Mouse (Mus musculus) MEL (cell line): ENCODE measurements at regions not wholly inside any gene's neighbourhood (a gene's known extent, or its start where the extent isn't known, plus 50 kb on each side); places are given as distances from the start of the nearest gene placed in this dataset.

ENCODE experiments used
- DNase-seq: peaks from one replicate; pipeline ENCODE4 v3.0.0; 2011; ENCODE audit warnings: low read depth, low spot score
- H3K27ac ChIP-seq: 2 replicates; pipeline ENCODE4 v1.5.1; 2012; ENCODE audit warnings: low read depth, mild to moderate bottlenecking, control low read depth, low read length, moderate library complexity; ENCODE audit not compliant: control insufficient read depth
- H3K27me3 ChIP-seq, 2 experiments: fragments of 150-350 bp in 1 of 2; sonication (generic) in 1 of 2; 2 replicates each; pipeline ENCODE4 v1.6.1; 2012; ENCODE audit warnings: low read length in 2 of 2, mild to moderate bottlenecking in 2 of 2, improper control_type of control experiment in 1 of 2, moderate library complexity in 1 of 2; ENCODE audit not compliant: insufficient read depth in 2 of 2, control insufficient read depth in 1 of 2
- H3K36me3 ChIP-seq, 2 experiments: 2 replicates each; pipeline ENCODE4 v1.6.1; 2012 to 2014; ENCODE audit warnings: low read length in 2 of 2, improper control_type of control experiment in 1 of 2, inconsistent platforms in 1 of 2, mild to moderate bottlenecking in 1 of 2; ENCODE audit not compliant: insufficient read depth in 2 of 2, control insufficient read depth in 1 of 2
- H3K4me1 ChIP-seq, 2 experiments: fragments of 150-350 bp in 1 of 2; sonication (generic) in 1 of 2; 2 replicates each; pipeline ENCODE4 v1.6.1; 2012; ENCODE audit warnings: low read length in 2 of 2, improper control_type of control experiment in 1 of 2, mild to moderate bottlenecking in 1 of 2; ENCODE audit not compliant: insufficient read depth in 2 of 2, control insufficient read depth in 1 of 2
- H3K4me3 ChIP-seq, 2 experiments: fragments of 150-350 bp in 1 of 2; sonication (generic) in 1 of 2; 2 replicates each; pipeline ENCODE4 v1.5.1; 2012; ENCODE audit warnings: low read depth in 2 of 2, low read length in 2 of 2, mild to moderate bottlenecking in 2 of 2, moderate library complexity in 2 of 2, control low read depth in 1 of 2, improper control_type of control experiment in 1 of 2; ENCODE audit not compliant: control insufficient read depth in 1 of 2, insufficient read depth in 1 of 2
- H3K79me2 ChIP-seq: 2 replicates; pipeline ENCODE4 v1.6.1; 2012; ENCODE audit warnings: mild to moderate bottlenecking, low read length, moderate library complexity; ENCODE audit not compliant: control insufficient read depth, poor library complexity, insufficient read depth
- H3K9ac ChIP-seq: 2 replicates; pipeline ENCODE4 v1.6.1; 2012; ENCODE audit warnings: low read depth, mild to moderate bottlenecking, control low read depth, low read length, moderate library complexity; ENCODE audit not compliant: control insufficient read depth, poor library complexity, severe bottlenecking
- H3K9me3 ChIP-seq: fragments of 150-350 bp; sonication (generic); replicated peaks from 2 replicates; pipeline ENCODE4 v1.6.1; 2012; ENCODE audit warnings: mild to moderate bottlenecking, low read length, improper control_type of control experiment, moderate library complexity; ENCODE audit not compliant: insufficient read depth
- CHD1 ChIP-seq: IDR thresholded peaks from 2 replicates; pipeline ENCODE4 v1.6.1; 2012; ENCODE audit warnings: low read depth, mild to moderate bottlenecking, inconsistent platforms, low read length, improper control_type of control experiment
- E2F4 ChIP-seq: IDR thresholded peaks from 2 replicates; pipeline ENCODE4 v1.6.1; 2011; ENCODE audit warnings: low read depth, low read length, improper control_type of control experiment, borderline replicate concordance
- ELF1 ChIP-seq: IDR thresholded peaks from 2 replicates; pipeline ENCODE4 v1.6.1; 2014; ENCODE audit warnings: low read depth, mild to moderate bottlenecking, inconsistent platforms, low read length, improper control_type of control experiment, moderate library complexity
- EP300 ChIP-seq, 2 experiments: IDR thresholded peaks; 2 replicates each; pipeline ENCODE4 v1.6.1; 2011; ENCODE audit warnings: improper control_type of control experiment in 2 of 2, low read length in 2 of 2, low read depth in 1 of 2, mild to moderate bottlenecking in 1 of 2
- ETS1 ChIP-seq: IDR thresholded peaks from 2 replicates; pipeline ENCODE4 v1.6.1; 2012; ENCODE audit warnings: low read depth, mild to moderate bottlenecking, inconsistent platforms, low read length, improper control_type of control experiment, moderate library complexity
- KAT2A ChIP-seq: conservative IDR thresholded peaks from 2 replicates; pipeline ENCODE4 v1.6.1; 2012; ENCODE audit warnings: low read depth, low read length, improper control_type of control experiment, inconsistent platforms
- MYC ChIP-seq: IDR thresholded peaks from 2 replicates; pipeline ENCODE4 v1.6.1; 2011; ENCODE audit warnings: low read depth, mild to moderate bottlenecking, low read length, improper control_type of control experiment, moderate library complexity
- NRF1 ChIP-seq: IDR thresholded peaks from 2 replicates; pipeline ENCODE4 v1.6.1; 2014; ENCODE audit warnings: low read depth, mild to moderate bottlenecking, inconsistent platforms, low read length, improper control_type of control experiment, moderate library complexity; ENCODE audit not compliant: poor library complexity, insufficient read depth, severe bottlenecking
- POLR2A ChIP-seq, 2 experiments: IDR thresholded peaks; 2 replicates each; pipeline ENCODE4 v1.6.1; 2011 to 2012; ENCODE audit warnings: low read length in 2 of 2, mild to moderate bottlenecking in 2 of 2, control low read depth in 1 of 2, improper control_type of control experiment in 1 of 2, low read depth in 1 of 2, moderate library complexity in 1 of 2; ENCODE audit not compliant: control insufficient read depth in 1 of 2, insufficient read depth in 1 of 2, poor library complexity in 1 of 2
- POLR2AphosphoS5 ChIP-seq: IDR thresholded peaks from 2 replicates; pipeline ENCODE4 v1.6.1; 2012; ENCODE audit warnings: low read depth, borderline replicate concordance, mild to moderate bottlenecking, inconsistent platforms, low read length, moderate library complexity, mixed read lengths
- RAD21 ChIP-seq: IDR thresholded peaks from 2 replicates; pipeline ENCODE4 v1.6.1; 2011; ENCODE audit warnings: mild to moderate bottlenecking, low read depth, low read length, improper control_type of control experiment
- TAL1 ChIP-seq: IDR thresholded peaks from 2 replicates; pipeline ENCODE4 v1.6.1; 2012; ENCODE audit warnings: mild to moderate bottlenecking, inconsistent platforms, low read length, moderate library complexity, mixed read lengths
- TCF12 ChIP-seq: IDR thresholded peaks from 2 replicates; pipeline ENCODE4 v1.6.1; 2014; ENCODE audit warnings: low read depth, mild to moderate bottlenecking, inconsistent platforms, low read length, improper control_type of control experiment, moderate library complexity
- USF1 ChIP-seq: IDR thresholded peaks from 2 replicates; pipeline ENCODE4 v1.6.1; 2014; ENCODE audit warnings: low read depth, mild to moderate bottlenecking, inconsistent platforms, low read length, improper control_type of control experiment, moderate library complexity
- USF2 ChIP-seq, 2 experiments: IDR thresholded peaks; 2 replicates each; pipeline ENCODE4 v1.6.1; 2011 to 2012; ENCODE audit warnings: improper control_type of control experiment in 2 of 2, low read length in 2 of 2, borderline replicate concordance in 1 of 2, inconsistent platforms in 1 of 2, low read depth in 1 of 2, mild to moderate bottlenecking in 1 of 2; ENCODE audit not compliant: insufficient read depth in 1 of 2
- ZC3H11A ChIP-seq: IDR thresholded peaks from 2 replicates; pipeline ENCODE4 v1.6.1; 2012; ENCODE audit warnings: low read depth, mild to moderate bottlenecking, inconsistent platforms, low read length, improper control_type of control experiment
- ZKSCAN1 ChIP-seq: IDR thresholded peaks from 2 replicates; pipeline ENCODE4 v1.6.1; 2012; ENCODE audit warnings: low read depth, mild to moderate bottlenecking, inconsistent platforms, low read length, improper control_type of control experiment, moderate library complexity
- ZMIZ1 ChIP-seq: IDR thresholded peaks from 2 replicates; pipeline ENCODE4 v1.6.1; 2012; ENCODE audit warnings: low read depth, mild to moderate bottlenecking, inconsistent platforms, low read length, improper control_type of control experiment, moderate library complexity

DNA sequence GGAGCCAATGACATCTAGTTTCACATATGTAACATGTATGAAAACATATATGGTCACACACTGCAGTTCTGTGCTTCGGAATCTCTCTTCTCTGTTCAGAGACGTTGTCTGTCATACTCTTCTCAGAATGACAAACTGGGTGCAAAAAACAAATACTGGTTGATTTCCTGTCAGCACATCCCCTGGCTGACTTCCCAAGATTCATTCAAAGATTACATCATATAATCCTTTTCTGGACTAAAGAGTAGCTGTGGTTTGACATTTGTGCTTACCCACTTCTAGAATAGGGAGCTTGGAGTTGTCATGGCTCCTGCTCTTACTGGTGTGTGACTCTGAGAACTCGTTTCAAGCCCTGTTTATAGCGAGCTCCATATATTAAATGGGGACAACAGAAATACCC is 85.8 kb upstream of the Tut7 start:
- TF ChIP-seq MYC (no peak), ZKSCAN1 (no peak), ZMIZ1 (no peak), POLR2A (IDR thresholded peaks at IDR 0.05; ENCODE audit: control insufficient read depth in 1 of 2, insufficient read depth in 1 of 2, low read depth in 1 of 2, low read length in 2 of 2, poor library complexity in 1 of 2) (no peak)
- Histone ChIP-seq H3K36me3 (no peaks in the 10 kb centered on the region), H3K9me3 (no peaks in the 10 kb centered on the region), H3K79me2 (no peaks in the 10 kb centered on the region), H3K4me3 (no peak overlapping the region), H3K4me1 (no peaks in the 10 kb centered on the region), H3K9ac (no peak overlapping the region), H3K27ac (no peak overlapping the region), H3K27me3 (no peaks in the 10 kb centered on the region)
- no peak for DNase-seq

DNA sequence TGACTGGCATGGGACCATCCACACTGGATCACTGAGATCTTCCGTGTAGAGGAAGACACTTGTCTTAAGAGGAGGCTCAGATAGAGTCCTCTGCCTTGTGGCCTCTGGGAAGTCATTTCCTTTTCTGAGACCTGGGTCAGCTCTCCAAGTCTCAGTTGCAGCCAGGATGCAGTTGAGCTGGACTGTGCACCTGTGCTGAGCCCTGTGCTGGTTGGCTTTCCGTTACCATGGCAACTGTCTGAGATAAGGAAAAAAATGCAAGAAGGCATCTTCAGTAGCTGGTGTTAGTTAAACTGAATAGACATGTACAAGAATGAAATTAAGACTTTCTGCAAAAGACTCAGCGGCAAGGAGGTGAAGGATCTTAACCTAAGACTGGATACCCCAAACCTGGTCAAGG is 82.5 kb upstream of the Tut7 start:
- H3K27ac ChIP-seq: no peak overlapping the region
- no peak overlapping the region for H3K4me3 ChIP-seq
- no peaks in the 10 kb centered on the region for H3K4me1 ChIP-seq
- H3K36me3 ChIP-seq: no peaks in the 10 kb centered on the region
- no peaks in the 10 kb centered on the region for H3K9me3 ChIP-seq
- DNase-seq: no peak
- no peak overlapping the region for H3K9ac ChIP-seq
- no peak for TF ChIP-seq E2F4
- no peak for TF ChIP-seq TCF12
- TF ChIP-seq ZC3H11A: no peak
- no peak for TF ChIP-seq POLR2AphosphoS5
- TF ChIP-seq ELF1: no peak
- TF ChIP-seq USF1: no peak
- TF ChIP-seq ETS1: no peak
- no peak for TF ChIP-seq RAD21
- no peak for TF ChIP-seq USF2 (IDR thresholded peaks at IDR 0.05; ENCODE audit: borderline replicate concordance in 1 of 2, insufficient read depth in 1 of 2, low read depth in 1 of 2, low read length in 2 of 2)
- TF ChIP-seq EP300 (IDR thresholded peaks at IDR 0.05; ENCODE audit: low read depth in 1 of 2, low read length in 2 of 2): no peak
- no peak for TF ChIP-seq NRF1
- no peak for TF ChIP-seq TAL1
- no peak for TF ChIP-seq KAT2A
- TF ChIP-seq CHD1: no peak
- H3K79me2 ChIP-seq: no peaks in the 10 kb centered on the region
- H3K27me3 ChIP-seq: no peaks in the 10 kb centered on the region
